Mouse (Mus musculus): Measurements from ENCODE around the gene Cdca8.

- TF ChIP-seq EP300 (IDR thresholded peaks at IDR 0.05; ENCODE audit: low read depth) (no peak), CTCF (IDR thresholded peaks at IDR 0.05; ENCODE audit: low read depth) (no peak)
Measured at GRCm38 (mm10) chr4:124898428-124898827, 40.7 kb downstream of the Cdca8 start.

Measured in heart, postnatal 0 days (tissue).